28 mouse cellular contexts compared by ENCODE assay signal in the genomic region with DNA sequence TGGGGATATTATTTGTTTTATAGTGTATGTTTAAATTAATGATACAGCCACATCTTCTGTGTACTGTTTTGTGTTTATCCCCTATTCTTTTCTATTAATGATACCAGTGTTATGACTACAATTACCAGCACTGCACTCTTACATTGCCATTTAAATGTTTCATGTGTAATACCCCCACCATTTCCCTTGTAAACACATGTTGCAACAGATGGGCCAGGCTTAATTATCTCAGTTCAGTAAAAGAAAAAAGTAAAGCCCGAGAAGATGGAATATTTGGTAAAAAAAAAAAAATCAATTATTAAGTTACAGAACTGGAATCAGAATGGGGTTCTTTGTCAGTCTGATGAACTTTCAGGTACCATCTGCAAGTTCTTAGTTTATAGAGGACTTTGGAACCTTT.
DNase-seq lines count a peak whose midpoint lies in the region; ATAC-seq lines count a peak whose summit lies in the region.
"Had no signal": no experiment of that assay in that cellular context is flagged by ENCODE, and none has a peak within 500 bp of the region (broad histone marks: within the 10 kb centered on the region; RNA-seq: fewer than 3 reads in every experiment).

No protein-coding gene starts in this region.

- no peak overlapping the region for H3K4me2 ChIP-seq in forebrain, embryonic 14.5 days (ENCODE audit: low read length)
- no peak overlapping the region for H3K4me2 ChIP-seq in forebrain, embryonic 15.5 days (replicated peaks)
- H3K4me2 ChIP-seq: heart, embryonic 12.5 days; heart, embryonic 15.5 days; hindbrain, embryonic 14.5 days had no signal

- H3K36me3 ChIP-seq in forebrain, embryonic 14.5 days (ENCODE audit: control insufficient read depth, insufficient read depth, low read length), result no peaks in the 10 kb centered on the region
- no peaks in the 10 kb centered on the region for H3K36me3 ChIP-seq in forebrain, embryonic 15.5 days
- H3K36me3 ChIP-seq: forebrain, embryonic 10.5 days; heart, embryonic 12.5 days; heart, embryonic 15.5 days; hindbrain, embryonic 10.5 days had no signal

- H3K4me1 ChIP-seq in forebrain, embryonic 14.5 days (ENCODE audit: control insufficient read depth, insufficient read depth, low read length), result no peaks in the 10 kb centered on the region
- no peaks in the 10 kb centered on the region for H3K4me1 ChIP-seq in forebrain, embryonic 15.5 days
- H3K4me1 ChIP-seq: forebrain, embryonic 10.5 days; heart, embryonic 12.5 days; heart, embryonic 15.5 days; hindbrain, embryonic 10.5 days had no signal

- H3K4me3 ChIP-seq in forebrain, embryonic 14.5 days (ENCODE audit: low read depth, low read length), result no peak overlapping the region
- H3K4me3 ChIP-seq in forebrain, embryonic 15.5 days, result no peak overlapping the region
- H3K4me3 ChIP-seq: forebrain, embryonic 10.5 days; heart, embryonic 12.5 days; heart, embryonic 15.5 days; hindbrain, embryonic 10.5 days had no signal

- H3K9me3 ChIP-seq in forebrain, embryonic 14.5 days (replicated peaks; ENCODE audit: control insufficient read depth, low read length), result no peaks in the 10 kb centered on the region
- no peaks in the 10 kb centered on the region for H3K9me3 ChIP-seq in forebrain, embryonic 15.5 days
- H3K9me3 ChIP-seq: forebrain, embryonic 10.5 days; heart, embryonic 15.5 days; hindbrain, embryonic 10.5 days had no signal

- peak; percentile 23 for DNase-seq in forebrain, embryonic 14.5 days (ENCODE audit: low spot score)
- peak; percentile 23 for DNase-seq in layer of hippocampus, adult 11-12 months (ENCODE audit: low spot score)
- no peak for DNase-seq in layer of hippocampus, postnatal 25 days (ENCODE audit: extremely low spot score in 1 of 2, low spot score in 1 of 2)
- peak; percentile 30 for DNase-seq in brain, embryonic 18.5 days (ENCODE audit: low read depth, low spot score)
- DNase-seq in layer of hippocampus, adult 9-11 months, result peak; percentile 16
- no peak for DNase-seq in cerebellum, postnatal 4 days (ENCODE audit: low spot score in 2 of 2)
- DNase-seq: adrenal gland, adult 8-10 months; adrenal gland, postnatal 25 days; cerebellum, adult 11-12 months; cerebellum, adult 8-10 months; cerebellum, postnatal 10 days; cerebellum, postnatal 36 days; gastrocnemius, postnatal 10 days; gastrocnemius, postnatal 36 days; heart, adult 11 months; heart, postnatal 10 days; heart, postnatal 36 days had no signal

- H3K27ac ChIP-seq in forebrain, embryonic 14.5 days (ENCODE audit: low read depth, low read length), result no peak overlapping the region
- H3K27ac ChIP-seq in forebrain, embryonic 15.5 days (replicated peaks), result no peak overlapping the region
- H3K27ac ChIP-seq: forebrain, embryonic 10.5 days; heart, embryonic 15.5 days; hindbrain, embryonic 10.5 days; hindbrain, embryonic 14.5 days; hindbrain, postnatal 0 days had no signal

- no peak overlapping the region for H3K9ac ChIP-seq in forebrain, embryonic 14.5 days (ENCODE audit: low read length)
- H3K9ac ChIP-seq in forebrain, embryonic 15.5 days (replicated peaks), result no peak overlapping the region
- H3K9ac ChIP-seq: heart, embryonic 12.5 days; heart, embryonic 15.5 days; hindbrain, embryonic 14.5 days had no signal

- no peaks in the 10 kb centered on the region for H3K27me3 ChIP-seq in forebrain, embryonic 14.5 days (replicated peaks; ENCODE audit: control insufficient read depth, insufficient read depth, low read length)
- no peaks in the 10 kb centered on the region for H3K27me3 ChIP-seq in forebrain, embryonic 15.5 days
- H3K27me3 ChIP-seq: heart, embryonic 12.5 days; heart, embryonic 15.5 days had no signal

- no peak for ATAC-seq in forebrain, embryonic 14.5 days
- ATAC-seq in forebrain, embryonic 15.5 days (replicated peaks), result no peak
- ATAC-seq in granulocyte monocyte progenitor cell, adult 5-6 weeks (replicated peaks; ENCODE audit: poor library complexity, severe bottlenecking), result no peak
- ATAC-seq: activated CD4-positive, CD25-positive, alpha-beta regulatory T cell, adult 4 months; hindbrain, postnatal 0 days; inflammation-experienced regulatory T-cells, adult 6 months; intestine, embryonic 16.5 days had no signal

- WGBS in forebrain, embryonic 14.5 days, result 57% methylated on average over 1 of the region's 1 CpGs
- 55% methylated on average over 1 of the region's 1 CpGs for WGBS in forebrain, embryonic 15.5 days

Comparison
In these comparisons a context has a peak if more than half of its experiments do, and no peak if none do; other contexts are left out.
1. DNase-seq: peak in forebrain, embryonic 14.5 days (single experiment), layer of hippocampus, adult 11-12 months (single experiment), brain, embryonic 18.5 days (single experiment) and layer of hippocampus, adult 9-11 months (single experiment); none in layer of hippocampus, postnatal 25 days (0 of 2) and cerebellum, postnatal 4 days (0 of 2).